Mouse (Mus musculus) thymus, postnatal 36 days (tissue): ENCODE measurements around the gene A730049H05Rik.

Source experiments
- DNase-seq, 2 experiments: peaks; one replicate each; pipeline ENCODE4 v3.0.0; 2022; ENCODE audit warnings: mixed read lengths in 2 of 2

A730049H05Rik gene

DNA sequence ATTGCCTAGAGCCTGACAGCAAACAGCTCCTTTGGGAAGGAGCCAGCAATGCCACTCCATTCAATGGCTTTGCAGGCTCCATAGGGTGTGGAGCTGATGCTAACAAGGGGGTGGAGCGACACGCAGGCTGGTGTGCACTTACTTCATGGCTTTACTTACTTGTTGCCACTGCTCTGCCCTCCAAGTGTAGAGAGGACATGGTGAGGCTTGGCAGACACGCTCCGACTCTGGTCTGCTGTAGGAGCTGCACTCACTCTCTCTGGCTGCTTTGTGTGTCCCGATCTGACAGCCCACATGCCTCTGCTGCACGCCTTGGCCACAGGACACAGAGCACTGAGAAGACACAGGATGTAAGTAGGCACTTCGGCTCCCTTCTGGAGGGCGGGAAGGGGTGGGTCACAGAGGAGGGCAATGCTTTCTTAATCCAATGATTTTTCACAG lies at the start of gene A730049H05Rik:
Gene A730049H05Rik (plus strand): TSS at position 168 of the 441 bp plus-strand sequence.
- no peak for DNase-seq

DNA sequence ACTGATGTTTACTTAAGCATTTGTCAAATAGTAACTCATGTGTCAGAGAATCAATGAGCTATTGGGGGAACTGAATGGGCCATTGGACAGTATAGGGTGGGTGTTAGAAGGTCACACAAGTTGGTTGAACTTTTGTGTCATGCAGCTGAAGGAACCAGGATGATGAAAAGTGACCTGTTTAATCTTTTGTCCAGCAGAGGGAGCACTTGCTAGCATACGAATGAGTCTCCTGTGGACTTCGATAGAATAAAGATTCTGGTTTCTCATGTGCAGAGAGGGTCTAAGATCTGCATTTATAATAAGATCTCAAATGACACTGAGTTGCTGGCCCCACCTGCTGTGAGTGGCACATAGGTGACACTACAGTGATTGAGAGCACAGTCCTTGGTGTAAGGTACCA lies 39.9 kb upstream of the A730049H05Rik start:
- DNase-seq = no peak

DNA sequence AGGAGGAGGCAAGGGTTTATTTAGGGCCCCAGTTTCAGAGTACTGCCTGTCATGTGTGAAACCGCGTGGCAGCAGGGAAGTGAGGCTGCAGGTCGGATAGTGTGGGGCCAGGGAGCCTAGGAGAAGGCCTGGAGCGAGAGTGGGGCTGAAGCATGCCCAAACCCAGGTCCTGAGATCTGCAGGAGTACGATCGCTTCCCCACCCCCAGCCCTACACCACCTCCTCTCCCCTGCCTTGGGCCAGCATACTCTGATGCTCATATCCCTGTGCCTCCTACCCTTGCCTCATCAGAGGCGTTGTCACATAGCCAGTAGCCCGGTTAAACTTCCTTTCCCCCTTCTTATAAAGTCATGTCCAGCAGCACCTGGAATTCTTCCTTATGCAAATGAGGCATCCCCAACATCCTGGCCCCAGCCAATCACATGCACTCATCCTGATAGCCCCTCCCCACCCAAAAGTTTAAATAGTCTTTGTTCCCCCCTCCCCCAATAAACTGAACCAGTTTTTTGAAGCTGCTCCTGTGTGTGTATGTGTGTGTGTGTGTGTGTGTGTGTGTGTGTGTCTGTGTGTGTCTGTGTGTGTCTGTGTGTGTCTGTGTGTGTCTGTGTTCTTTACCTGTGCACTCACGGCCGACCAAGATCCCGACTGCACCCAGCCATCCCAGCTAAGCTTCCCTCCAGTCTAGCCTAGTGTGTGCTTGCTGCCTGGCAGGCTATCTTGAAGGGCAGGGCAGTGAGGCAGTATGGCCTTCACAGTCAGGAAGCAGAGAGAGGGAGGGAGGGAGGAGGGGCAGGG lies 36.9 kb upstream of the A730049H05Rik start:
- no peak for DNase-seq

DNA sequence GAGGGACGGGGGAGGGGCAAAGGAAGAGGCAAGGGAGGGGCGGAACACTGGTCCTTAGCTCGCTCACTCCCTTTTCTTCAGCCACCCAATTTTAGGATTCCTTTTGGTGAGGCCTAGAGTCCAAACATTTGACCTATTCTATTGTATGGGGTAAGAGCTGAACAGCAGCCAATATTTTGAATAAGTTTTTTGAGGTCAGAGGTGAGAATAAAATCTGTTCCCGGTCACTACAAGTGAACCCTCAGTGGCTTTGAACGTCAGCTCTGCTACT lies 36.4 kb upstream of the A730049H05Rik start:
- DNase-seq = no peak

DNA sequence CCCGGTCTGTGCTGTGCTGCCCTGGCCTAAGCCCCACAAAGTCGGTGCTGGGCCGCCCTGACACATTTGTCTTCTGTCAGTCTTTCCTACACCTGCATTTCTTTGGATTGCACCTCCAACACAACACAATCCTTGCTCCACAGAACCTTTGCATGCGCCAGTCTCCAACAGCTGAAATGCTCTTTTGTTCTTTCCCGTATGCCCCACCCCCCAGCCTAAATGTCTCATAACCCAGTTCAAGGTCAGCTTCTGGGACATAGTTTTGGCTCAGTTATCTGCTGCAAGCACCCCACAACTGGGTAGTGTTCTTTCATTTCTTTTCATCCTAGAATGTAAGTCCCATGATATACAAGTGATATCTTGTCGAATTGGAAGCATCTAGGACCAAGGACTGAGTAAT lies 34.8 kb upstream of the A730049H05Rik start:
- DNase-seq = no peak

DNA sequence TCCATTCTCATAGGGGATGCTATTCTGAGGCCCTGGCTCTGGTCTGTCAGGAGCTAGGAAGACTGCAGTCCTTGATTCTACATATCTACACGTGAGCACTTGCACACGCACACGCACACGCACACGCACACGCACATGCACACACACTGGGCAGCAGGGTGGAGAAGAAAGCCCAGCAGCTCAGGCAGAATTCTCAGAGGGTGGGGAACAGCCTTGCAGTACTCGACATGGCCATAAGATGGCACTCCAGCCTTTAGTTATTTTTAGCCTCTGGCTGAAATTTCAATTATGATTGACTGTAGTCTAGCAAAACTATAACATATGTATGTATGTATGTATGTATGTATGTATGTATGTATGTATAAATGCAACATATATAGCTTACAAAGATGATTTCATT lies 31.5 kb upstream of the A730049H05Rik start:
- peak in 1 of 2 experiments; percentile 18 for DNase-seq

DNA sequence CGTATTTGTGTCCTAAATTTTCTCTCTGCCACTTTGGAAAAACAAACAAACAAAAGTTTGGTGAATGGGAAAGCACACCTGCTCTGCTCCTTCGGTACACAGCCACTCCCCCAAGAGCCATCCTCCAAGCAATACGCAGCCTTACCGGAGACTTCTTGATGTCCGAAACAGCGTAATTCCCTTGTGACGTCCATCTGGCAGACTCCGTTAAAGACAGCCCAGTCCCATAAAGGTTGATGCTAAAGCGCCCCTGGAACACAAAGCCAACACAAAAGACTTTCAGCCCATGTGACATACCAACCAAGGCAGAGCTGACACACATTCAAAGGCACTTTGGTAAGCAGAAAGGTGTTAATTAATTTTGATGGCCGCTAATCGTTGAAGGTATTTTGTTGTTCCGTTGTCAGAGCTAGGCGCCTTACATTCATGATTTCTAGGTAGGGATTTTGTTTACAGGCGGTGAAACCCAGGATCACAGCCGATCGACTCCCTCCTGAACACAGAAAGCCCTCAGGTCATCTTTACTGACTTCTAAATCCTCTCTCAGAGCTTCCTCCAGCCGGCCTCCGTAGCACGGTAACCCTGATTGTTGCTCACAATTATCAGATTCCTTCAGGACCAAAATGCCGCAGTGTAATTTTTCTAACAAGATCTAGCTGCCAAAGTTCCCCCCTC lies 29.4 kb upstream of the A730049H05Rik start:
- no peak for DNase-seq

DNA sequence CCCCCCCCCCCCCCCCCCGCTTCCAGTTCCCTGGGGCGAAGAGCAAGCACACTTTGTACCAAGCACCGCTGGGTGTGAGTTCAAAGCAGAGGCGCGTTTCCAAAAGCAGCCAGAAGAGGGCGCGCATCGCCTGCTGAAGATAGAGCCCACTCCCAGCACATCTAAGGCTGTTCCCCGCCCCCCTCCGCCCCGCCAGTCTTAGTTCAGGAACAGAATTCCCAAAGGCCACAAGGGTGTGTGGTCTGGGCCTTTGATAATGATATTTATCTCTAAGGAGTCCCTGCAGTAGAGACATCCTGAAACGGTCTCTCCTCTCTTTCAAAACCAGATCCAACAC lies 28.9 kb upstream of the A730049H05Rik start:
- peak; percentile 51 to 56 for DNase-seq

DNA sequence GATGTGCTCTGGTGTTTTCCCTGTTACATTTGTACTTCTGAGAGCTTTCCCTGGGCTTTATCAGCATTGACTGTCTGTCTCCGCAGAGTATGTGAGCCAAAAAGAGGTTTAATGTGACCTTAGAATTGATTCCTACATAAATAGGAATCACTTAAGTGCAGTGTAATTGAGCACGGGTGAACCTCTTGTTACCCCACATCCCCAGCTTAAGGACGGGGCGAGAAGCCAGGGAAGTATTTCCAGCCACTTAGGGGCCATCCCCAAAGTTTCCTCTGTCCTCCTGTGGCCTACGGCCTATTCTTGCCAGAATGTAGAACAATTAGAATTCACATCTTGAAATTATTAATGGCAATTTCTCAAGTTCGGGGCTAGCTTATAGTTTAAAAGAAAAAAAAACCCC lies 22.5 kb upstream of the A730049H05Rik start:
- no peak for DNase-seq

DNA sequence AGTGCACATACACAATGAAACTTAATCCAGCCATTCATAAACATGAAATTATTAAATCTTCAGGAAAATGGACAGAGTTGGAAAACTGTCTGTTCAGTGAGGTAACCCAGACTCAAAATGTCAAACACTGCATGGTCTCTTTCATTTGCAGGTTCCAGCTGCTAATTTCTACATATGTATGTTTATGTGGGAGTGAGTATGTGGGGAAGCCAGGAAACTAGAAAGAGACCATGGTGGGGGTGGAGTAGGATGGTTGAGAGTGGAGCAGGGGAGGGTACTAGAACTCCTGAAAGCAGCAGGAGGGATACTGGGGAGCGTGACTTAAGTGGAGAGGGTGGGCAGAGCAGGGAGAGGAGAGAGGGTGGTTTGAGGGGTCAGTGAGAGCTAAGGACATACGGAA lies 14.8 kb upstream of the A730049H05Rik start:
- DNase-seq = no peak

DNA sequence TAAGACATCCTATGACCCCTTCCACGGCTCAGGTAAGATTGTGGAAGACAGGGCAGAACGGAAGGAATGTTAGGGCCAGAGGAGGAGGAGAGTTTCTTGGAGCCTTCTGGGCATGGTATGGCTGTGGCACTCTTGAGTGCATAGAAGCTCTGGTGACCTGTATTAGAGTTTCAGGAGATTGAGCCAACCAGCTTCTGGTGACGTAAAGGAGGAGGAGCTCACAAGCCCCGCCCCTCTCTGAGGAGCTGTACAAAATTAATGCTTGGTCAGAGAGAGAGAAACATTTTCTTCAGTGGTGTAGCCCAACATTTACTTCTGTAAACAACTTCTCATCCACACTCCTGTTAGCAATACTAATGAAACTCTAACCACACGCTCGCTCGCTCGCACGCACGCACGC lies 13.9 kb upstream of the A730049H05Rik start:
- DNase-seq = no peak

DNA sequence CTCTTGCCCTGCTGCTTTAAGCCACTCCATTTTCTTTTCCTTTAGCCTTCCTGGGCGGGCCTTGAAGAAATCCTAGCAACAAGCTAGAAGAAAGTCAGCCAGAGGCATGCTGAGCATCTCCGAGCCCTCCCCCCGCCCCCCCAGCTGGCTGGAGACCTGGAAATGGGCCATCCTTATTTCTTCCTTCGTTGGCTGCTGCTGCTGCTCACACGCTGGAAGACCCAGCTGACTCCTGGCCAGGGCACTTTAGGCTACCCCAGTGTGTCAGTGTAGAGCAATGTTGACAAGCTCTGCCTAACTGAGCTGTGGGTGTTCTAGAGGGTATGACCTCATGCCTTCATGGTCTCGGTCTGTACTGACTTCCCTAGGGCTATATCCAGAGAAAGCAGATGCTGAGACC lies 13.1 kb upstream of the A730049H05Rik start:
- DNase-seq = no peak

DNA sequence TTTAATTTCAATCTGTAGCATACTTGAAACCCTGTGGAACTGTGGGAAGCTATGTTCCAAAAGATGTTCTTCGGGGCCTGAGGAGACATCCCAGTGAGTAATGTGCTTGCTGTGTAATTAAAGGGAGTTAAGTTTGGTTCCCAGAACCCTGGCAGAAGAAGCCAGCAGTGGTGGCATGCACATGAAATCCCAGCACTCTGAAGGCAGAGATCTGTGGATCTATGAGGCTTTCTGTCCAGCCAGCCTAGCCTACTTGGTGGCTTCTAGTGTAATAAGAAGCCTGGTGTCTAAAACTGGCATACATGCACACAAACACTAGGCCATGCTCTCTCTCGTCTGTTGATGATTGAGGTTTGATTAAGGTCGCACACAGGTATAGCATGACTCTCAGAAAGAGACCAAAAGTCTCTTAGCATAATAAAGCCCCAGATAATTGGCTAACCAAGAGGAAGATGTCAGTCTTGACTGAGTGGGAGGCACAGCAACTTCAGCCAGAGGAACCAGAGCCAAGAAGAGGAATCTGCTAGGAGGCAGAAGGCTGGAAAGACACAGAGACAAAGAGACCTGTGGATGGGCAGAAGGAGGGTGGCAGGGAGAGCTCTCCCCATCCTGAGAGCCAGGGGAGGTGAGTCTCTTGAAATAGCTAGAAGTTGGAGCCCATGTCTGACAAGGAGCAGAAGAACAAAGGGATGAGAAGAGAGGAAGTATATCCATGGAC lies 11.9 kb upstream of the A730049H05Rik start:
- DNase-seq = no peak

DNA sequence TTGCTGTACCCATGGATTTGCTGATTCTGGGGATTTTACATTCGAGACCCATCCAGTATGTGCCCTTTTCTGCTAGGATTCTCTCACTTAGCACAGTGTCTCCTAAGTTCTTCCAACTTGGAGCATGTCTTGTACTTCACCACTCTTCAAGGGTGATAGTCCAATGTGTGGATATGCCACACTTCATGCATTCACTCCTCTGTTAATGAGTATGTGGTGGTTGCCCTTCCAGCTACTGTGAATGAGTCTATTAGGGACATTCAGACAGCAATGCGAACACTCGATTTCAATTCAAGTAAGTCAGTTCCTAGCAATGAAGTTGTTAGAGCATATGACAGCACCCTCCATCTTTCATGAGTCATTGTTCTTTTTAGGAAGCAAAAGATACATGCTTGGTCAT lies 6.5 kb upstream of the A730049H05Rik start:
- DNase-seq = no peak

DNA sequence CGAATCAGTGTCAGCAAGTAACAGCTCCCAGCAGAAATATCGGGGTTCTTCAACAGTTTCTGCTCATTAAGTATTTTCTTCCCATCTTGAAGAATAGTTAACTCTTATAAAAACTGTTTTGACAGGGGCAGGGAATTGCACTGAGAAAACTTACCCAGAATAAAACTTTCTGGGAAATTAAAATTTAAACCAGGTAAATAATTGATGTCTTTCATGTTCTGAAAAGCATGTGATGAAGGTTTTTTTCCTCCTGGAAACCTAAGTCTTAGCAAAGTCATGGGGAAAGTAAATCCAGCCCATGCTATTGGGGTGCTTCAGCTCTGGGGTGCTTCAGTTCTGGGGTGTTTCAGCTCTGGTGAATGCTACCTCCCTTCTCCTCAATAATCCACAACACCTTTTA lies 5.7 kb upstream of the A730049H05Rik start:
- DNase-seq = no peak

DNA sequence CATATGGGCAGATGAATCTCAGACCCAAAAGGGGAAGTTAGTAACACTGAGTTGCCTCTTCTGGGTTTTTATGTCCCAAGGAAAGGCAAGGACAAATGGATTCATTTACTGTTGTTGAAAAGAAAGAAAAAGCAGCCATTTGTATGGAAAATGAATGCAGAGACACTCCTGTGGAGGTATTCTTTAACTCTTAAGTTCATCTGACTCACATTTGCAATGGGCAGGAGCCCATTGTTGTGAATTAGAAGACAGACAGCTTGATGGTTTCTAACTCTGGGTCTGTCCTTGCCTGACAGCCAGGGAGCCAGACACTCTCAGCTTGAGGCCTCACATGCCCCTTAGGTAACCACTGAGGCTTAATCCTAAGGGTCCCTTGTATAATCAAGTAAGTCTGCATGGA lies 4.7 kb upstream of the A730049H05Rik start:
- DNase-seq = no peak

DNA sequence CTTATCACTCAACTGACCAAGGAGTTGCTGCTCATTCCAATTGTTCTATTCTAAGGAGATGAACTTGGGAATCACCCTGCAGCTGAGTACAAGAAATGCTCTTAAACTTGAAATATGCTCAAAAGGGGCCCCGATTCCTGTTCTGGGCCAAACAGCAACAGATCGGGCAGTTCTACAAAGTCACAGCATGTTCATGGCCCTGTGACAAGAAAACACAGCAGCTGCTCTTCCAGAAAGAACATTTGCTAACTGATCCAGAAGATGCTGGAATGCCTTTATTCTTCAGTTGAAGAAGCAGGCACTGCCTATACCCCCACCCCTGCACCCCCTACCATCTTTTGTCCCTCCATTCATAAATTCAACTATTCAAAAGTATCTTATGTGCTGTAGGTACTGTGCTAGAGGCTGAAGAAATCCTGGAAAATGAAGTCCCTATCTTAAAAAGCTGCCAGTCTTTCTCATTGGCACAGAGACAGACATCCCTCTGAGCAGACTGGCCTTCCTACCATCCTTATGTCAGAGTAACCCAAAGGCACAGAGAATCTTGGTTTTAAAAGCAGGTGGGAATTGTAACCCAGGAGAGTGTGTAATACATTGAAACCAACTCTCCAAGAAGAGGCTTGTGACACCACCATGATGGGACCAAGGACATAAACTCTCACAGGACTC lies 3.4 kb upstream of the A730049H05Rik start:
- no peak for DNase-seq

DNA sequence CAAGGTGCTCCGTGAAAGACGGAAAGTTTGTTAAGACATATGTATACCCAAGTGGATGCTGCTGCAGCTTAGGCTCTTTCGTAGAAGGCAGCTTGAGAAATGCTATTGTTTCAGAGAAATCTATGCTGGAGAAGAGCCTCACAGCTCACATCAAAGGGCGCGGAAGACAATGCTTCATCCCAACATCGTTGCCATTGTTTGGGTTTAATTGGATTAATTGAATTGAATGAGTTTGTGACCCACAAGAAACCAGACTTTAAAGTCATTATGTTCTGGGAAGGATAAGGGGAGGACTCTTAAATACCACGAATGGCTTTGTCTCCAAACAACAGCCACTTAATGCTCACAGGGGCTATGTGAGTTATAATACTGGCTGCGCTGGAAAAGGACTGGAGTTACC lies 1.4 kb downstream of the A730049H05Rik start:
- no peak for DNase-seq

DNA sequence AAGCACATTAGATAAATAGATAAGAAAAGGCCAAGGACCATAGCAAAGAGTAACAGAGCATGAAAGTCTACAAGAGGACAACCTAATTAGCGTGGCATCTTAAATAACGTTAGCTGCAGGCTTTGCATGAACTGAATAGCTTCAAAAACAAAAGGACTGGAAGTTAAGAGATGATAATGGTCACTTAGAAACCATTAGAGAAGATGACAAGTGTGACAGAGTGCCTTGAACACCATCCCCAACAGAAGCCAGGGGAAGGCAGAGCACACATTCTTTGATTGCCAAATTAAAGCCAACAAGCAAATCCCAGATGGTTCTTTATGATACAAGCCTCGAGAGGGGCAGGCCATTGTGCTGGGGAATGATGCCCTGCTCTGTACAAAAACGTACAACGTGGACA lies 5.3 kb downstream of the A730049H05Rik start:
- no peak for DNase-seq

DNA sequence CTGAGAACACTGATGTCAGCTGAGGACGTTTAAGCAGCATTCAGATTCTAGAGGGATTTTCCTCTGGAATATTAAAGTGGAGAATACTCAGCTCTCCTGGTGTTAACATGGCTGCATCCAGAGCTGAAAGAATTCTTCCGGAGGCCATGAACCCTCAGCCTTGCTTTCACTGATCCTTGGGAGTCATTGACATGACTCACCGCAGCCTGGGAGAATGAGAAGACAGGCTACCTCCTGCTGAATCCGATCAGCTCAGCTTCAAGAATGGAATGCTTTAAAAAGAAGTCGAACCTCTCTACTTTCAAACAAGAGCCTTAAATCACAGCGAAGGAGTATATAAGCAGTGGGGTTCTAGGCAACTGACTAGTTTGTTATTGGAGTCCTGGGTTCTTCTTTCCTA lies 5.7 kb downstream of the A730049H05Rik start:
- no peak for DNase-seq

DNA sequence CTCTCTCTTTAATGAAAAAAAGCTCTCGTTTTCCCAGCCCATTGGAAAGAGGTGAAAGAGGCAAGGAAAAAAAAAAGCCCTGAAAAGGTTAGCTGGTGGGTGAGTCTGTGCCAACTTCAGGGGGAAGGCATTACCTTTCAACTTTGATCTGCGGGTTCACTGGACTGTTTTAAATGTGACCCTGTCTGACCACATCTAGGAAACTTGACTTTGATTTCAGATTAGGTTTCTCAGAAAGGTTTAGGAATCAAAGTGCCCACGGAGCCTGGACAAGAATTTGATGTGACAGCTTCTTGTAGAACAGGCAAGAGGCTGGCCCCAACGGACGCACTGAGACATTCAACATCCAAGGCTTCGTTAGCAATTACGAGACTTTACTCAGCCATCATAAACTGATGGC lies 7.7 kb downstream of the A730049H05Rik start:
- DNase-seq = no peak

DNA sequence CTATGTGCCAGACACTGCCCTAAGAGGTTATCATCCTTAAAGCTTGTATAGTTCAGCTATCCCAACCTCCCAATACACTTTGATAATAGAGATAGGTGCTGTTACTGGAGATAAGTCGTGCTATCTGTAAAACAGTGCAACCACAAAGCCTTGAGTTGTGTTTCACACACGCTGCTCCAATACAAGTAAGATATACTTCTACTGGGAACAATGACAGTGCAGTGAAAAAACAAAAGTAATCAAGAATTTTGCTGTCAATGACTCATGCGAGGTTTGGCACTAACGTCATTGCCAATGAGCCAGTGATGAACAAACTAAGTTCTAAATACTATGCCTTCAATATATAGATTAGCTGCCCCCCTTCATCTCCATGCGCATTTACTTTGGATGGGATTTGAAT lies 10.3 kb downstream of the A730049H05Rik start:
- no peak for DNase-seq

DNA sequence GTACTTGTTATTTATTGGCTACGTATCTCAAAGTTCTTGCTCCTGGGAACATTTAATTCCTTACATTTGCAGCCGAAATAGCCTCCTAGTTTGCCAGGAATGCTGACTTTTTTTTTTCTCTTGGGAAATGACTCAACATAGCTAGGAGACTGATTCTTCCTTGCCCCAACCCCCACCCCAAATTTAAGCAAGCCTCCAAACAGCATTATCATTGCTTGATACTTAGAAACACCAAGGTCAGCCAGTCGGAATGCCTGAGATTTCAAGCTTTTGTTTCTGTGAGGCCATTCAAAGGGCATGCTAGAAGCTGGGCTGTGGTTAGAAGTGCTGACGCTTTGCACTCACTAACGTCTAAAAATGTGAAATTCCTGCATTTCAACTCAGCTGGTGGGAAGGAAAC lies 11.1 kb downstream of the A730049H05Rik start:
- no peak for DNase-seq

DNA sequence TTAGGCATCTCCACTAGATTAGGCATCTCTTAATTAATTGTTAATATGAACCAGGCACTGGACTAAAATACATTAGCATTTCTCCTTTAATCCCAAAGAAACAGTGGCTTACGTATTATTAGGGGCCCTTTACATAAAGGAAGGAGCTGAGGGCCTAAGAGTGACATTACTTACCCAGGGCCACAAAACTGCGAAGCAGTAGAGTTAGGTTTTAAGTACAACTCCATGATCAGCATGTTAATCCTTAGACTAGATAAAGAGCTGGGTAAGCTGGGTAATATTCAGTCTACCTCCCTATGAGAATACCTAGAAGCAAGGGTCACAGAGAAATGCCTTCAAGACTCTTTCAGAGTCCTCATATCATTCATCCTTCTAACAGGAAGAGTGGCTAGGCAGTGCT lies 12.9 kb downstream of the A730049H05Rik start:
- DNase-seq = no peak
